Mouse (Mus musculus): ENCODE data around the gene Eif4g1.
"Not testable (repeated sequence)": the region's sequence is repeated elsewhere in the genome, so short reads cannot be mapped to it uniquely, and the experiment has no call there.

The Eif4g1 gene

DNA sequence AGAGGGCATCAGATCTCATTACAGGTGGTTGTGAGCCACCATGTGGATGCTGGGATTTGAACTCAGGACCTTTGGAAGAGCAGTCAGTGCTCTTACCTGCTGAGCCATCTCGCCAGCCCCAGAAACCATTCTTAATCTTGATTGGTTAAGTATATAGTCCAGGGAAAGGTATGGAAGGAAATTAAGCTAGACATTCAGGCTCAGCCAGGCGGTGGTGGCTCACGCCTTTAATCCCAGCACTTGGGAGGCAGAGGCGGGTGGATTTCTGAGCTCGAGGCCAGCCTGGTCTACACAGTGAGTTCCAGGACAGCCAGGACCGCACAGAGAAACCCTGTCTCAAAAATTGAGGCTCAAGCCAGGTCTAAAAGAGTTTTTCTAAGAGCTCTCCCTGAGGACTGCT, at the start of gene Eif4g1:
Gene Eif4g1 (plus strand): TSS at position 301 of the 400 bp plus-strand sequence.
- not testable (repeated sequence) for TF ChIP-seq GATA4 (IDR thresholded peaks at IDR 0.05; ENCODE audit: insufficient replicate concordance, low read length)

DNA sequence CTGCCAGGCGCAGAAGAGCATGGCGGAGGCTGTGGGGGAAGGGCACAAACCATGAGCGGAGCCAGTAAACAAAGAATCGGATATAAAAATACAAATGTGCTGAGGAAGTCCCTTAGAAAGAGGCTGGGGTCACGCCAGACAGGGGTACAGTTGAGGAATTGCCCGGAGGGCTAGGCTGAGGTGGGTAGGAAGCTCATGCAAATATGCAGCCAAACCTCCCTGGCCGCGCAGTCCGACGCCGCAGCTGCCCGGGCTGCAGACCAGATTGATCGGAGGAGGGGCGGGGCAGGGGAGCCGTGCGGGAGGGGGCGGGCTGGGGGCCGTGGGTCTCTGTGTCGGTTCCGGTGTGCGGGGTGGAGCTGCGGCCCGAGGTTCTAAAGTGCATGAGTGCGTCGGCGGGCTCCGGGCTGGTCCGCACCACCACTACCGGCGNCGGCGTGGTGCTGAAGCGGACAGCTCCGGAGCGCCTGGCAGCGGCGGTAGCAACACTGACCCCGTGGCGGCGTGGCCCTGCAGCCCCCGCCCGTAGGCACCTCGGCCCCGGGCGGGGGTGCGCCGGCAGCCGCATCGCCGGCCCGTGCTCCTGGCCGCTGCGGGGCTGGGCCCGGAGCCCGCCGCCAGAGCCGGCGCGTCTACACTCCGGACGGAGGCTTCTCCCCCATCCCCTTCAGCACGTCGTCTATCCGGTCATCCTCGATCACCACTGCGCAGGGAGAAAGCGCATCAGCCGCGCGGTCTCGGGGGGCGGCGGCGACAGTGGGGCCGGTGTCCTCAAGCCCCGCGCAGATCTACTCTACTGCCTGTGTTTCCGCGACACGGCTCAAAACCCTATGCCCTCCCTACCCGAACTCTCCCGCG, 48.3 kb upstream of the Eif4g1 start:
- no peak for TF ChIP-seq GATA4 (IDR thresholded peaks at IDR 0.05; ENCODE audit: insufficient replicate concordance, low read length)

DNA sequence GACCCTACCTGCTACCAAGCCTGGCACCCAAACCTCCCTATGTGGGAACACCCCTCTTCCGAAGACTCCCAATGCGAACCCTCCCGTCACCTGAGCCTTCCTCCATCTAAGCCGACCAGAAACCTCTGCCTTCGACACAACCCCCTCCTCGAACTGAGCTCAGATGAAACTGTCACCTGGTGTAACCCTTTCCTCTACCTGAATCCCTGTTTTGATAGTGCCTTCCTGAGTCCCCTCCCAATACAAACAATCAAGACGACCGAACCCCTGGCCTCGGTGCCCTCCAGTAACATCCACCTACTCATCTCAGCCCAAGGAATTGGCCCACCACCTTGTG, 47.7 kb upstream of the Eif4g1 start:
- TF ChIP-seq GATA4 (IDR thresholded peaks at IDR 0.05; ENCODE audit: insufficient replicate concordance, low read length) = no peak

DNA sequence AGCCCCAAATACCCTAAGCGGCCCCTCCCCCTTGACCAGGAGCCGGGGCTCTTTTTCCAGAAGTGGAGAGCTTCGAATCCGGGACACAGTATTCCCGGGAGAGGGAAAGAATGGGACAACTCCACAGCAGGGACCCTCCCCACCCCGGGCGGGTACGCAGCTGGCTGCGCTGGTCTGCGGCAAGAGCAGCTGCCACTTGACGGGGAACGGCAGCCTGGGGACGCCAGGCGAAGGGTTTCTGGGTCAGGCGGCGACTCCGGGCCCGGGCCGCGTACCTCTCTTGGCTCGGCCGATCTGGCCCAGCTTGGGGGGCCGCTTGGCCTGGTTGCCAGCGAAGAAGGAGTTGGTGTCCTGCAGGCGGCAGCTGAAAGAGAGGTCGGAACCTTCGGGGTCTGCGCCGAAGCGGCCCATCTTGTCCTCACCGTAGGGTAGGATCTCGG, 47.3 kb upstream of the Eif4g1 start:
- no peak for TF ChIP-seq GATA4 (IDR thresholded peaks at IDR 0.05; ENCODE audit: insufficient replicate concordance, low read length)

DNA sequence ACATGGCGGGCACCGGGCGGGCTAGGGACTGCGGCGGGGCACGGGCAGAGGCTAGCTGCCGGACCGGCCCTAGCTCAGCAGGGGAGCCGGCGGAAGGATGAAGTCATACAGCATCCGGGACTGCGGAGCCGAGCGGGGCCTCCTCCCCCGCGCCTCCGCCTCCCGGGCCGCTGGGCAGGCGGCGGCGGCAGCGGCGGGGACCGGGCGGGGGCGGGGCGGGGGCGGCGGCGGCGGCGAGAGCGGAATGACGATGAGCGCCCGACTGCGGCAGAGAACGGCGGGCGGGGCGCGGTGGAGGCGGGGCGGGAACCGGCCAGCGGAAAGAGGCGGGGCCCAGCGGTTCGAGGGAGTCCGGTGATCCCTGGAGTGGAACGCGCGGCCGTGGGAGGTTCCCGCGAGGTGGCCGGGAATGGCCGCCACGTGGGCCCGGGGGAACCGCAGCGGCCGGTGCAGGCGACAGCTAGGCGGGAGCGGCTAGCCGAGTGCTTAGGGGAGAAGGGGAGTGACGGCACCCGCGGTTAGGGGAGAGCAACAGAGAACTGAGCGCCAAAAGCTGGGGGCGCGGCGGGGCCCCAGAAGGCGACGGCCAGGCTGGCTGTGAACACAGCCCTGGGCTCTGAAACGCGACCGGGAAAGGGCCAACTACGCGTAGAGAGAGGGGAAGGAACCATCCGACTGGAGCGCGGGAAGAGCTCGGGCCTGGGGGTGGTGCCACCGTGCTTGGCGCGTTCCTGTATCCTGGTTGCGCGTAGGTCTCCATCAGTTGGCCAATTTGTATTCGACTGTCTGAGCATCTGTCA, 46.7 kb upstream of the Eif4g1 start, which contains the start of gene Camk2n2:
Gene Camk2n2 (minus strand): TSS at position 97 of the 800 bp plus-strand sequence.
- TF ChIP-seq GATA4 (IDR thresholded peaks at IDR 0.05; ENCODE audit: insufficient replicate concordance, low read length) = no peak

DNA sequence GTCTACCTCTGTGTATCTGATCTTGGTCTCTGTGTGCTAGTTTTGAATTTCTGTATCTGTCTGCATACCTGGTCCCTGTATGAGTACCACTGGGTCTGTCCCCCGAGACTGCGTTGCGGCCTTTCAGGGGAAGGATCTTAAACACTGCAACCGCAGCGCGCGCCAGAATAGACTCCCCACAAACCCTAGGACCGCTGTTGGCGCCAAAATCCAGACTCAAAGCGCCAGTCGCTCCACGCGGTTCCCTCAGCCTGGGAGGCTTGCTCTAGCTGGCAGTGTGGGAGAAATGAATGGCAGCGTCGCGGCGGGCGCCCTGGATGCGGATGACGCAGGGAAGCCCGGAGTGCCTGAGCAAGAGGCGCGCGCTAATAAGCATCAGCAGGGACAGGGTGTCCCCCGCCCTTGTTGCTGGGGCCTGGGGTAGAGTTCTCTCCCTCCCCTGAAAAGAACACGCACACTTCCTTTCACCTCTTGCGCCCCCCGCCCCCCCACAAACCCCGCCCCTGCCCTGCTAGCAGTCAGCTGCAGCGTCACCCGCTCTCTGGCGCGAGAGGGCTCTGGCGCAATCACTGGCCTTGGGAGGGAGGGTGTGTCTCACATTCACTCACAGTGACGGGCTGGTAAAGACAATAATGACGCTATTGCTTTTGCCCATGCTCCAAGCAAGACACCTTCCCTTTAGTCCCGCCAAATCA, 46.0 kb upstream of the Eif4g1 start:
- no peak for TF ChIP-seq GATA4 (IDR thresholded peaks at IDR 0.05; ENCODE audit: insufficient replicate concordance, low read length)

DNA sequence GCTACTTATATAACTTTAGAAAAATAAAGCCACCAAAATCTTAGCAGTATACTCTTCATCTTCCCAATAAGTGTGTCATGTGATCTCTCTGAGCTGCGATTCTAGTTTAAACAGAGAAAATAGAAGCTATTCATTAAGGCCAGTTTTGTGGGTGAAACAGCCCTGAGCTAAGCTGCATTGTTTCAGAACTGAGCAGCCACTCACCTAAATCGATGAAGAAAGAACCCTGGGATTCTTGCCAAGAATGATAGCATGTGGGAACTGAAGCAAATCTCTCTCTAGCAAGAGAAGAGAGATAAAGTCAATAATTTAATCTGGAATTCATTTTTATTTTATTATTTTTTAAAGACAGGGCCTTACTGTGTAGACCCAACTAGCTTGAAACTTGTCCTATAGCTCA, 44.9 kb upstream of the Eif4g1 start:
- no peak for TF ChIP-seq GATA4 (IDR thresholded peaks at IDR 0.05; ENCODE audit: insufficient replicate concordance, low read length)

DNA sequence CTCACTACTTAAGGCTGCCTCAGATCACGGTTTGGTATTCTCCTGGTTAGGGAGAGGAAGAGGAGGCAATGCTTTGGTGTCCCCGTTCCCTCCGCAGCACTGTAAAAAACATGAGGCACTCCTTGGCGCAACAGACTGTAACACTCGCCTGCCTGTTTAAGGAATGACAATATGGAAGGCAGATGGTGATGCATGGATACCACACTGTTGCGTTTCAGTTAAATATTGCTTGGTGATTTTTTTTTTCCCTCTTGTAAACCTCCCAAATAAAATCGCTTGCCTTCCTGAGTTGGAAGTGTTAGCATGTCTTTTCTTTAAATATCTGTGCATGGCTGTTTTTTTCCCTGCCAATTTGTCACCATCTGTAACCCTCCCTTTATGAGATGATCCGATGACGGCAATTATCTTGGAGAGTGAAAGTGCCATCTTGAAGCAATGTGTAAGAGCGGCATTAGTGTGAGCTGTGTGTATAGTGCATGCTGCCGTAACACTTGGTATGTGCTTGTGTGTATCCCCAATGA, 39.2 kb upstream of the Eif4g1 start:
- TF ChIP-seq GATA4 (IDR thresholded peaks at IDR 0.05; ENCODE audit: insufficient replicate concordance, low read length) = no peak

DNA sequence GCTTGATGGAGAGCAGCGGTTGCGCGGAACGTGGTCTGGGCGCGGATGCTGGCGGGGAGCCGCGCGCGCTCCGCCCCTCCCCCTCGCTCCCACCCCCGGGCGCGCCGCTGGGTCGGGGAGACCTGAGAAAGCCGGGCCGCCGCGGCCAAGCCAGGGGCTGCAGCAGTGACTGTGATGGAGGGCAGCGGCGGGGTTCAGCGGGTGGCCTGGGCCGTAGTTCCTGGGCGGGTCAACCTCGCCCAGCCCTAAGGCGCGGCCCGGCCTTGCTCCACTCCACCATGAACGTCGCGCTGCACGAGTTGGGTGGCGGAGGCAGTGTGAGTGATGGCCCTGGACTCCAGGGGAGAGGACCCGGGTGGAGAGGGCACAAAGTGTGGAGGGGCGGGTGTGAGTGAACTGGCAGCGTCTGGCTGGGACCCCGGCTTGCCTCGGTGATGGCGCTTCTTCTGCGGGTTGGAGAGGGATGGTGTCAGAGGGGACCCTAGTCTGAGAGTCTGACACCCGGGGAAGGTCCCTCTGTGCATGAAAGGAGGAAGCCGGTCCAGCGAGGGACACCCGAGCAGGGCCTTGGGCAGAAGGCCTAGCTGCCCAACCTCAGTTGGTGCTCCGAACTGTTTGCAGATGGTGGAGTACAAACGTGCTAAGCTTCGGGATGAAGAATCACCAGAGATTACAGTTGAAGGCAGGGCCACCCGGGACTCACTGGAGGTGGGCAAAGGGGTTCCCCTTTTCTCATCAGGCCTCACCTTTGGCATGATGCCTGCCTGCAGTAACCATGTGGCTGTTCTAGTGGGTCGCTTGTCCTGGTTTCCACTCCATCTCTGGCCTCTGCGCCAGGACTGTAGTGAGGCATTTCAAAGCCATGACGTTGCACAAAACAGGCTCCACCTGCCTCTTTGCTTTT, 38.1 kb upstream of the Eif4g1 start, which contains the start of gene Ece2:
Gene Ece2 (plus strand): TSS at position 98 of the 904 bp plus-strand sequence.
- TF ChIP-seq GATA4 (IDR thresholded peaks at IDR 0.05; ENCODE audit: insufficient replicate concordance, low read length) = no peak

DNA sequence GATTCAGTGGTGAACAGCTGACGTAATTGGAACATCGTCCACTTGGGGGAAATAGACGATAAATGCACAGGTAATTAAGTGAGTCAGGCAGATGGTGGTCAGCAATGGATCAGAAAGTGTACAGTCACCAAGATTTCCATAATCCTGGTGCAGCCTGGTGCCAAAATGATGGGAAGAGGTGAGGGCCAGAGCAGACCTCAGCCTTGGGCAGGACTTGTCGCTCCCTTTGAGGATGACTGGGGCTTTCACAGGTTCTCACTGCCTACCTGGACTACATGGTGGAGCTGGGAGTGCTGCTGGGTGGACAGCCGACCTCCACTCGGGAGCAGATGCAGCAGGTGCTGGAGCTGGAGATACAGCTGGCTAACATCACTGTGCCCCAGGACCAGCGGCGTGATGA, 30.7 kb upstream of the Eif4g1 start:
- TF ChIP-seq GATA4 (IDR thresholded peaks at IDR 0.05; ENCODE audit: insufficient replicate concordance, low read length) = no peak

DNA sequence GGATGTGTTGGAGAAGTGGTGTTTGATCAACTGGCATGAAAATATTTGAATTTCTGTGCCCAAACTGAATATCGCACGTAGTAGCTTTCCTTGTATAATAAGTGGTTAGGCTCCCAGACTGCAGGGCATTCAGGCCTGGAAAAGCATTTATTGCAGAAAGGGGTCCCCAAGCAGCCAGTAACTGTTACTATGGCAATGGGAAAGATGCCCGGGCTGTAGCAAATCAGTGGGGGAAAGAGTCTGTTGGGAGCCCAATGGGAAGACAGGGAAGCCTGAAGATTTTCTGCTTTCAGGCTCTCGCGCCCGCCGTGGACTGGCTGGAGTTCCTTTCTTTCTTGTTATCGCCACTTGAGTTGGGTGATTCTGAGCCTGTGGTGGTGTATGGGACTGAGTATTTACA, 29.7 kb upstream of the Eif4g1 start:
- no peak for TF ChIP-seq GATA4 (IDR thresholded peaks at IDR 0.05; ENCODE audit: insufficient replicate concordance, low read length)

DNA sequence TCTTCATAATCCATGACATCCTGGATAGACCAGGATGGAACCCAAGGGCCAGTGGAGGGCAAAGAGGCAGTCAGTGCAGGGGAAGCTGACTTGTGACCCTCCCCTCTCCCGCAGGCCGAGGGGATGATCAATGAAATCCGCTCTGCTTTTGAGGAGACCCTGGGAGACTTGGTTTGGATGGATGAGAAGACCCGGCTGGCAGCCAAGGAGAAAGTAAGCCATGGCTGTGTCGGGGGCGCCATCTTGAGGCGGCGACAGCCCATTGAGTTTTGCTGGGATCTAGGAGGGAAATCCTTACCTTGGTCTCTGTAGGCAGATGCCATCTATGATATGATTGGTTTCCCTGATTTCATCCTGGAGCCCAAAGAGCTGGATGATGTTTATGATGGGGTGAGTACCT, 26.0 kb upstream of the Eif4g1 start:
- TF ChIP-seq GATA4 (IDR thresholded peaks at IDR 0.05; ENCODE audit: insufficient replicate concordance, low read length) = no peak

DNA sequence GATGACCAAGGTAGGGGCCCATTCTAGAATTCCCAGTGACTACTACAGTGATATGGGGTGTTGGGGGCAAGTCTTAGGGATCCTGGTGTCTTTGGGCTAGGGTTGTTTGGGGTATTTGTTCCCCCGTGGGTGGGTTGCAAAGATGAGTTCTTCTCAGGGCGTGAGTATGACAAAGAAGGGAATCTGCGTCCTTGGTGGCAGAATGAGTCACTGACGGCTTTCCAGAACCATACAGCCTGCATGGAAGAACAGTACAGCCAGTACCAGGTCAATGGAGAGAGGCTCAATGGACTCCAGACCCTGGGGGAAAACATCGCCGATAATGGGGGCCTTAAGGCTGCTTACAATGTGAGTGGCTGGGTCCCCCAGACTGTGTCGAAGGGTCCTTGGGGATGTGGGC, 24.2 kb upstream of the Eif4g1 start:
- no peak for TF ChIP-seq GATA4 (IDR thresholded peaks at IDR 0.05; ENCODE audit: insufficient replicate concordance, low read length)
